Mouse (Mus musculus) limb, embryonic 12.5 days (tissue): Measurements from ENCODE around the gene Gm8374. TPM values are rescaled to one million over a fixed set of nuclear protein-coding genes. Genes with fewer than 3 reads are reported as not detected.
"Not testable (repeated sequence)": the region's sequence is repeated elsewhere in the genome, so short reads cannot be mapped to it uniquely, and the experiment has no call there.

Source experiments
- ATAC-seq: fragments of 200-750 bp; cut with Nextera tagmentation; 2 replicates; pipeline ENCODE4 v1.8.0; 2017; ENCODE audit warnings: low read depth, moderate TSS enrichment; ENCODE audit not compliant: insufficient number of reproducible peaks, insufficient read depth, low FRiP score, low TSS enrichment
- H3K27ac ChIP-seq: fragments of 300-500 bp; sonication (generic); 2 replicates; pipeline ENCODE4 v1.5.1; 2016; ENCODE audit warnings: mild to moderate bottlenecking, moderate library complexity
- H3K27me3 ChIP-seq: fragments of 300-500 bp; sonication (generic); 2 replicates; pipeline ENCODE4 v1.6.1; 2016; ENCODE audit warnings: mild to moderate bottlenecking, moderate library complexity
- H3K36me3 ChIP-seq: fragments of 300-500 bp; sonication (generic); 2 replicates; pipeline ENCODE4 v1.6.1; 2016; ENCODE audit warnings: mild to moderate bottlenecking, moderate library complexity
- H3K4me1 ChIP-seq: fragments of 300-500 bp; sonication (generic); replicated peaks from 2 replicates; pipeline ENCODE4 v1.6.1; 2016
- H3K4me2 ChIP-seq: fragments of 300-500 bp; sonication (generic); 2 replicates; pipeline ENCODE4 v1.6.1; 2016; ENCODE audit warnings: mild to moderate bottlenecking, moderate library complexity
- H3K4me3 ChIP-seq: fragments of 300-500 bp; sonication (generic); replicated peaks from 2 replicates; pipeline ENCODE4 v1.5.1; 2016; ENCODE audit warnings: mild to moderate bottlenecking
- H3K9ac ChIP-seq: fragments of 300-500 bp; sonication (generic); replicated peaks from 2 replicates; pipeline ENCODE4 v1.6.1; 2016; ENCODE audit warnings: mild to moderate bottlenecking, moderate library complexity
- H3K9me3 ChIP-seq: fragments of 300-500 bp; sonication (generic); 2 replicates; pipeline ENCODE4 v1.6.1; 2016; ENCODE audit warnings: mild to moderate bottlenecking, moderate library complexity
- WGBS: fragments of 180-500 bp; shearing (Covaris S2); methylation state at CpG from one replicate; pipeline ENCODE4 v1.1.7; 2016; 5-methylcytosine and 5-hydroxymethylcytosine counted together
- polyA plus RNA-seq: library from polyadenylated mRNA; unstranded; fragments of >200 nt; fragmentation: Nextera tagmentation; extraction: Ambion mirVana; gene quantifications from 2 replicates; pipeline ENCODE4 v1.2.1, GENCODE M21; 2016

Gene Gm8374
- polyA plus RNA-seq, result not detected in 2 replicates

DNA sequence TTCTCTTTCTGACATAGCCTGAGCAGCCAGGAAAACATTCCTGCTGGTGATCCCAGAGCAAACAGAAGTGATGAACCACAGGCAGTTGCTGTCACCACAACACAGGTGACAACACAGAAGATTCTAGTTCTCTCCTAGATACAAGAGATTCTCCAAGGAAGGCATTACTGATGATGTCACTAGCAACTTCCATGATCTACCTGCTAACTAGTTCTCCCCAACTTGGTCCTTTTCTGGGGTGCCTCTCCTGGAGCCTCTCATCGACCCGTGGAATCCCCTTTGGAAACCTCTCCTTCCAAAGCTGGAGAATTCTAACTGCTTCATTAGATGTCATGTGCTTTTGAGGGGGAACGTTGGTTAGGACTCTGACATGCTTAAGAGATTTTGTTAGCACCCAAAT lies at the start of gene Gm8374:
TSS of gene Gm8374 (minus strand) at position 101 of the 400 bp plus-strand sequence.
- not testable (repeated sequence) for H3K27me3 ChIP-seq, ATAC-seq, H3K9me3 ChIP-seq, H3K27ac ChIP-seq, H3K4me2 ChIP-seq, H3K9ac ChIP-seq, H3K4me3 ChIP-seq, H3K36me3 ChIP-seq, H3K4me1 ChIP-seq
- WGBS, result 78% methylated on average over 3 of the region's 3 CpGs

- not testable (repeated sequence) for H3K36me3 ChIP-seq, H3K4me3 ChIP-seq, H3K27ac ChIP-seq, H3K4me2 ChIP-seq, H3K4me1 ChIP-seq, H3K27me3 ChIP-seq, H3K9me3 ChIP-seq, ATAC-seq, H3K9ac ChIP-seq
- no CpG with 5 or more reads among the region's 1 CpGs for WGBS
Observed at GRCm38 (mm10) chr14:7332295-7332694, 32.6 kb downstream of the Gm8374 start, which contains the start of gene Gm5797. TSS of gene Gm5797 (minus strand) at chr14:7332395.

DNA sequence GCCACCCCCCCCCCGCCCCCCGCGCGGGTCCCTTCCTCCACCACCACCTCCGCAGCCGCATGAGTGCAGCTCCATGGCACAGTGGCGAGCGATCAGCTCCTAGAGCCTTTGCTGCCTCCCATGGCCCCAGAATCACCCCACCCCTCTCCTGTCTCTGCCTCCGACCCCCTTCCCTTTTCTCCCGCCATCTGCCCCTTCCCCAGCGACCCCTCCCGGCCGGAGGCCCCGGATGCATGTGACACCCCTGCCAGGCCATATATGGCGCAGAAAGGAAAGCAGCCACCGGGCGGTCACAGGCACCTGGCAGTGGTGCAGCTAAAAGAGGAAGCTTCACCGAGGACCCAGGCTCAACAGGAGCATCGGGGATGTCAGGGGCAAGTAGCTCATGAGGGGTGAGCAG lies 49.8 kb downstream of the Gm8374 start:
- H3K4me3 ChIP-seq, result peak overlapping the region; percentile 51
- H3K27me3 ChIP-seq, H3K36me3 ChIP-seq, H3K4me1 ChIP-seq, H3K27ac ChIP-seq, H3K9me3 ChIP-seq, ATAC-seq: not testable (repeated sequence)
- H3K4me2 ChIP-seq, result peak overlapping the region; percentile 70
- peak overlapping the region; percentile 60 for H3K9ac ChIP-seq
- 0% methylated on average over 17 of the region's 19 CpGs for WGBS

DNA sequence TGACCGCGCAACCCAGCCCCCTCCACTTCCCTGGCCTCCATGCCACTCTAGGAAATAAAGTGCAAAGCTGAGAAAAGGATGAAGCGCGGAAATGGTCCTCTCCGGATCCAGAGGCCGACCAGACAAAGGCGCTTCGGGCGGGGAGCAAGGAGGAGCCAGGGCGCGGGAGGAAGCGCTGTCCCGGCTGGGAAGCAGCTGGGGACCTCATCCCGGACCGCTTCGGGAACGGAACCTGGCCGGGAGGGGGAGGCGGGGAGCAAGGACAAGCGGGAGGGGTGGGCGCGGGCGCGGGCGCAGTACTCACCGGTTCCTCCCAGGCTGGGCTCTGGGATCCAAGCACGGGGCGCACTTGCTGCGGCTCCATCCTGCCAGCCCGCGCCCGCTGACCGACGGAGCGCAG lies 50.3 kb downstream of the Gm8374 start, which contains the start of gene Gm3739:
TSS of gene Gm3739 (minus strand) at position 389 of the 400 bp plus-strand sequence.
- not testable (repeated sequence) for H3K4me1 ChIP-seq, H3K36me3 ChIP-seq, H3K9me3 ChIP-seq, ATAC-seq, H3K27ac ChIP-seq, H3K27me3 ChIP-seq
- peak within 1 kb of the TSS; percentile 60 for H3K9ac ChIP-seq
- H3K4me3 ChIP-seq, result peak within 1 kb of the TSS; percentile 51
- peak within 1 kb of the TSS; percentile 70 for H3K4me2 ChIP-seq
- under 1% methylated on average over 13 of the region's 35 CpGs for WGBS

Other genes starting within 250 kb of the Gm8374 start
- gene Gm6676, start 239.7 kb downstream of the Gm8374 start, polyA plus RNA-seq, result not detected in 2 replicates
- gene Gm3512, start 190.6 kb downstream of the Gm8374 start, polyA plus RNA-seq, result 5.1 and 5.7 TPM in 2 replicates
- not detected in 2 replicates for gene Gm16434, start 170.6 kb downstream of the Gm8374 start, polyA plus RNA-seq
- gene Gm3727, start 100.4 kb downstream of the Gm8374 start, polyA plus RNA-seq, result not detected in 2 replicates
- 1.0 and 1.3 TPM in 2 replicates for gene Gm3739, start 50.1 kb downstream of the Gm8374 start, polyA plus RNA-seq
- gene Gm5797, start 32.7 kb downstream of the Gm8374 start, polyA plus RNA-seq, result not detected in 2 replicates
- not detected in 2 replicates for gene Gm3755, start 85.8 kb upstream of the Gm8374 start, polyA plus RNA-seq
- 0.59 and 1.4 TPM in 2 replicates for gene Gm3752, start 118.6 kb upstream of the Gm8374 start, polyA plus RNA-seq
- gene Gm3558, start 203.4 kb upstream of the Gm8374 start, polyA plus RNA-seq, result 0.35 and 0.49 TPM in 2 replicates
- not detected in 2 replicates for gene Gm10338, start 230.5 kb upstream of the Gm8374 start, polyA plus RNA-seq